28 mouse cellular contexts compared by ENCODE assay signal in the genomic region with DNA sequence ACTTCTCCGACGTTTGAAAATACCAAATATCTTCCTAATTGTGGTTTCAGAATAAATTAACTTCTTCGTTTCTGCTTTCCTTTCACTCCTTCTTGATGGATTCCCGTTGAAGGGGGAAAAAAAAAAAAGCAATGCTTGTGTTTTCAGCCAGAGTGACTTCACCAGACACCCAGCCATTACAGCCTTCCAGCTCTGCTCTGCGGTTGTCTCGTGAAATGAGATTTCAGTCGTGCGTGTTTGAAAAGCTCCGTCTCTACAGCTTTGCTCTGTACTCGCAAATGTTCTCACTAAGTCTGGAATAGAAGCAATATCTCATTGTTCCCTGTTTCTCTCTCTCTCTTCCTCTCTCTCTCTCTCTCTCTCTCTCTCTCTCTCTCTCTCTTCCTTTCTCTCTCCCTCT.
DNase-seq lines count a peak whose midpoint lies in the region; ATAC-seq and TF ChIP-seq lines count a peak whose summit lies in the region.
"Had no signal": no experiment of that assay in that cellular context is flagged by ENCODE, and none has a peak within 500 bp of the region (broad histone marks: within the 10 kb centered on the region; RNA-seq: fewer than 3 reads in every experiment).

No protein-coding gene starts in this region.

- TF ChIP-seq CTCF in hindbrain, postnatal 0 days (IDR thresholded peaks at IDR 0.05; ENCODE audit: low read depth) = no peak

- no peaks in the 10 kb centered on the region for H3K9me3 ChIP-seq in forebrain, embryonic 14.5 days (replicated peaks; ENCODE audit: control insufficient read depth, low read length)
- no peaks in the 10 kb centered on the region for H3K9me3 ChIP-seq in forebrain, embryonic 12.5 days
- H3K9me3 ChIP-seq in hindbrain, embryonic 12.5 days (replicated peaks) = no peaks in the 10 kb centered on the region
- H3K9me3 ChIP-seq in hindbrain, embryonic 10.5 days = no peaks in the 10 kb centered on the region
- H3K9me3 ChIP-seq in neural tube, embryonic 13.5 days = no peaks in the 10 kb centered on the region
- no peaks in the 10 kb centered on the region for H3K9me3 ChIP-seq in neural tube, embryonic 15.5 days (replicated peaks)
- no peaks in the 10 kb centered on the region for H3K9me3 ChIP-seq in hindbrain, postnatal 0 days (ENCODE audit: low read length)
- H3K9me3 ChIP-seq: embryonic facial prominence, embryonic 12.5 days; kidney, embryonic 15.5 days; limb, embryonic 13.5 days; midbrain, embryonic 13.5 days had no signal

- H3K9ac ChIP-seq in forebrain, embryonic 14.5 days (ENCODE audit: low read length) = no peak overlapping the region
- H3K9ac ChIP-seq in forebrain, embryonic 12.5 days = no peak overlapping the region
- no peak overlapping the region for H3K9ac ChIP-seq in hindbrain, embryonic 12.5 days
- H3K9ac ChIP-seq in neural tube, embryonic 13.5 days = no peak overlapping the region
- no peak overlapping the region for H3K9ac ChIP-seq in neural tube, embryonic 15.5 days (replicated peaks)
- H3K9ac ChIP-seq in hindbrain, postnatal 0 days (replicated peaks; ENCODE audit: low read length) = no peak overlapping the region
- H3K9ac ChIP-seq: embryonic facial prominence, embryonic 12.5 days; kidney, embryonic 15.5 days; limb, embryonic 13.5 days; liver, postnatal 0 days; midbrain, embryonic 13.5 days had no signal

- H3K4me3 ChIP-seq in forebrain, embryonic 14.5 days (ENCODE audit: low read depth, low read length) = no peak overlapping the region
- H3K4me3 ChIP-seq in forebrain, embryonic 12.5 days (replicated peaks) = no peak overlapping the region
- no peak overlapping the region for H3K4me3 ChIP-seq in hindbrain, embryonic 12.5 days
- no peak overlapping the region for H3K4me3 ChIP-seq in hindbrain, embryonic 10.5 days
- no peak overlapping the region for H3K4me3 ChIP-seq in neural tube, embryonic 13.5 days
- no peak overlapping the region for H3K4me3 ChIP-seq in neural tube, embryonic 15.5 days (replicated peaks)
- H3K4me3 ChIP-seq in hindbrain, postnatal 0 days (ENCODE audit: low read length) = no peak overlapping the region
- H3K4me3 ChIP-seq: embryonic facial prominence, embryonic 12.5 days; kidney, embryonic 15.5 days; layer of hippocampus, adult 2 months; left cerebral cortex, adult 2 months; limb, embryonic 13.5 days; midbrain, embryonic 13.5 days had no signal

- 36% methylated on average over 10 of the region's 10 CpGs for WGBS in forebrain, embryonic 14.5 days
- 54% methylated on average over 10 of the region's 10 CpGs for WGBS in forebrain, embryonic 12.5 days
- 50% methylated on average over 10 of the region's 10 CpGs for WGBS in hindbrain, embryonic 12.5 days
- 69% methylated on average over 10 of the region's 10 CpGs for WGBS in hindbrain, embryonic 10.5 days
- WGBS in neural tube, embryonic 13.5 days = 43% methylated on average over 10 of the region's 10 CpGs
- WGBS in neural tube, embryonic 15.5 days = 40% methylated on average over 10 of the region's 10 CpGs
- 50% methylated on average over 10 of the region's 10 CpGs for WGBS in hindbrain, postnatal 0 days

- no peak overlapping the region for H3K27ac ChIP-seq in forebrain, embryonic 14.5 days (ENCODE audit: low read depth, low read length)
- no peak overlapping the region for H3K27ac ChIP-seq in forebrain, embryonic 12.5 days
- H3K27ac ChIP-seq in hindbrain, embryonic 12.5 days = peak overlapping the region; percentile 44; the same call in 1 of the 2 replicates
- H3K27ac ChIP-seq in hindbrain, embryonic 10.5 days = no peak overlapping the region; the same call in 1 of the 2 replicates
- 0 out of 2 replicates have a peak overlapping the region, but pooled peaks have one; percentile 15 for H3K27ac ChIP-seq in neural tube, embryonic 13.5 days (replicated peaks)
- H3K27ac ChIP-seq in neural tube, embryonic 15.5 days (replicated peaks) = no peak overlapping the region
- H3K27ac ChIP-seq in hindbrain, postnatal 0 days = no peak overlapping the region
- H3K27ac ChIP-seq: embryonic facial prominence, embryonic 12.5 days; kidney, embryonic 15.5 days; layer of hippocampus, adult 2 months; left cerebral cortex, adult 2 months; limb, embryonic 13.5 days; midbrain, embryonic 13.5 days had no signal

- no peak for ATAC-seq in forebrain, embryonic 14.5 days
- ATAC-seq in forebrain, embryonic 12.5 days (ENCODE audit: low FRiP score) = no peak
- no peak for ATAC-seq in hindbrain, embryonic 12.5 days (ENCODE audit: low FRiP score)
- ATAC-seq in neural tube, embryonic 13.5 days (ENCODE audit: low read depth) = no peak
- no peak for ATAC-seq in neural tube, embryonic 15.5 days (ENCODE audit: low FRiP score)
- ATAC-seq in hindbrain, postnatal 0 days = no peak
- ATAC-seq: liver, postnatal 0 days had no signal

- 0 out of 2 replicates have a peak, but pooled peaks cover 4% of the 10 kb centered on the region for H3K4me1 ChIP-seq in forebrain, embryonic 14.5 days (ENCODE audit: control insufficient read depth, insufficient read depth, low read length)
- peaks cover 9% of the 10 kb centered on the region; the same call in 1 of the 2 replicates for H3K4me1 ChIP-seq in forebrain, embryonic 12.5 days
- H3K4me1 ChIP-seq in hindbrain, embryonic 12.5 days = peaks cover 8% of the 10 kb centered on the region; the same call in 1 of the 2 replicates
- peaks cover 21% of the 10 kb centered on the region; the same call in 1 of the 2 replicates for H3K4me1 ChIP-seq in hindbrain, embryonic 10.5 days (replicated peaks)
- H3K4me1 ChIP-seq in neural tube, embryonic 13.5 days (replicated peaks) = peaks cover 8% of the 10 kb centered on the region
- H3K4me1 ChIP-seq in neural tube, embryonic 15.5 days = peaks cover 10% of the 10 kb centered on the region; the same call in 1 of the 2 replicates
- peaks cover 5% of the 10 kb centered on the region; the same call in 1 of the 2 replicates for H3K4me1 ChIP-seq in hindbrain, postnatal 0 days (ENCODE audit: insufficient read depth, low read length)
- H3K4me1 ChIP-seq: embryonic facial prominence, embryonic 12.5 days; kidney, embryonic 15.5 days; limb, embryonic 13.5 days had no signal

- H3K27me3 ChIP-seq in forebrain, embryonic 14.5 days (replicated peaks; ENCODE audit: control insufficient read depth, insufficient read depth, low read length) = no peaks in the 10 kb centered on the region
- no peaks in the 10 kb centered on the region for H3K27me3 ChIP-seq in forebrain, embryonic 12.5 days
- H3K27me3 ChIP-seq in hindbrain, embryonic 12.5 days = no peaks in the 10 kb centered on the region
- H3K27me3 ChIP-seq in hindbrain, embryonic 10.5 days (ENCODE audit: insufficient read depth, poor library complexity, severe bottlenecking) = no peaks in the 10 kb centered on the region
- no peaks in the 10 kb centered on the region for H3K27me3 ChIP-seq in neural tube, embryonic 13.5 days
- no peaks in the 10 kb centered on the region for H3K27me3 ChIP-seq in neural tube, embryonic 15.5 days (replicated peaks)
- H3K27me3 ChIP-seq in hindbrain, postnatal 0 days (ENCODE audit: insufficient read depth, low read length) = no peaks in the 10 kb centered on the region
- H3K27me3 ChIP-seq: CH12.LX; embryonic facial prominence, embryonic 12.5 days; kidney, embryonic 15.5 days; midbrain, embryonic 13.5 days had no signal

- H3K36me3 ChIP-seq in forebrain, embryonic 14.5 days (ENCODE audit: control insufficient read depth, insufficient read depth, low read length) = no peaks in the 10 kb centered on the region
- no peaks in the 10 kb centered on the region for H3K36me3 ChIP-seq in forebrain, embryonic 12.5 days (replicated peaks)
- no peaks in the 10 kb centered on the region for H3K36me3 ChIP-seq in hindbrain, embryonic 12.5 days
- H3K36me3 ChIP-seq in hindbrain, embryonic 10.5 days = no peaks in the 10 kb centered on the region
- H3K36me3 ChIP-seq in neural tube, embryonic 13.5 days = no peaks in the 10 kb centered on the region
- H3K36me3 ChIP-seq in neural tube, embryonic 15.5 days = no peaks in the 10 kb centered on the region
- H3K36me3 ChIP-seq in hindbrain, postnatal 0 days (ENCODE audit: insufficient read depth, low read length) = no peaks in the 10 kb centered on the region
- H3K36me3 ChIP-seq: embryonic facial prominence, embryonic 12.5 days; kidney, embryonic 15.5 days; limb, embryonic 13.5 days; midbrain, embryonic 13.5 days had no signal

- no peak overlapping the region for H3K4me2 ChIP-seq in forebrain, embryonic 14.5 days (ENCODE audit: low read length)
- no peak overlapping the region for H3K4me2 ChIP-seq in forebrain, embryonic 12.5 days
- H3K4me2 ChIP-seq in hindbrain, embryonic 12.5 days (replicated peaks) = no peak overlapping the region
- H3K4me2 ChIP-seq in neural tube, embryonic 13.5 days = no peak overlapping the region
- no peak overlapping the region for H3K4me2 ChIP-seq in neural tube, embryonic 15.5 days
- no peak overlapping the region for H3K4me2 ChIP-seq in hindbrain, postnatal 0 days (ENCODE audit: low read depth, low read length)
- H3K4me2 ChIP-seq: embryonic facial prominence, embryonic 12.5 days; heart, embryonic 11.5 days; kidney, embryonic 15.5 days; limb, embryonic 13.5 days; liver, embryonic 11.5 days; midbrain, embryonic 13.5 days had no signal

- peak; percentile 41 for DNase-seq in forebrain, embryonic 14.5 days (ENCODE audit: low spot score)
- DNase-seq in hindbrain, embryonic 10.5 days (ENCODE audit: low spot score) = no peak
- DNase-seq in hindbrain, postnatal 0 days (ENCODE audit: low spot score) = peak; percentile 22
- no peak for DNase-seq in spleen, postnatal 14 days (ENCODE audit: low spot score in 2 of 2)
- DNase-seq: adrenal gland, postnatal 10 days; cerebellum, adult 11-12 months; cerebellum, adult 9-11 months; gastrocnemius, postnatal 25 days; heart, adult 18-20 months; heart, postnatal 36 days; kidney, adult 18-20 months; kidney, postnatal 25 days; liver, postnatal 0 days; lung, postnatal 14 days; thymus, postnatal 4 days had no signal

Comparison
In these comparisons a context has a peak if more than half of its experiments do, and no peak if none do; other contexts are left out.
1. DNase-seq: peak in forebrain, embryonic 14.5 days (single experiment) and hindbrain, postnatal 0 days (single experiment); none in hindbrain, embryonic 10.5 days (single experiment) and spleen, postnatal 14 days (0 of 2).
2. H3K27ac ChIP-seq: peak in hindbrain, embryonic 12.5 days (single experiment) and neural tube, embryonic 13.5 days (single experiment); none in forebrain, embryonic 14.5 days (single experiment), forebrain, embryonic 12.5 days (single experiment), hindbrain, embryonic 10.5 days (single experiment), neural tube, embryonic 15.5 days (single experiment) and hindbrain, postnatal 0 days (single experiment).